Mouse (Mus musculus) gastrocnemius, adult 18-20 months (tissue): ENCODE measurements around the gene Ccdc126. TPM values are rescaled to one million over a fixed set of nuclear protein-coding genes. Genes with fewer than 3 reads are reported as not detected.

Source experiments
- DNase-seq: peaks from one replicate; pipeline ENCODE4 v3.0.0; 2021; ENCODE audit warnings: low spot score
- total RNA-seq, 2 experiments: library from RNA; stranded (reverse); gene quantifications; 2 replicates each; pipeline ENCODE4 v1.2.3; 2021

Gene Ccdc126
- total RNA-seq, 2 experiments from 2014 or later, result 1.8 to 2.3 TPM

- DNase-seq, result no peak
These were observed 24.8 kb downstream of the Ccdc126 start for GRCm38 (mm10) chr6:49343737-49344469.

DNA sequence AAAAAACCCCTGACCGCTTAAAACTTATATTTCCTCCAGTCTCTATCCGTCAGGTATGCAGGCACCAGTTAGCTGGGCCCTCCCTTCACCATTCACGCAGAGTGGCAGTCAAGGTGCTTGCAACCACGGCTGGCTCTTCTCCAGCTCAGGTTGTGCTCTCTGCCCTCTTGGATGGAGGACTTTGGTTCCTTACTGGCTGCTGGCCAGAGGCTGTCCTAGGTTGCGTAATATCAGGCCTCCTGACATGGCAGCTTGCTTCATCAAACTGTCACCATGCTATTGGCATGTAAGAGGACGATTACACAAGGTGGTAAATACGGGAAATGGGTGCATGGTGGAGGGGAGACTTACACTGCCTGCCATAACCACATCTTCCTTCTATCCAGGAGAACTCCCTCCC, 30.8 kb downstream of the Ccdc126 start:
- no peak for DNase-seq

DNA sequence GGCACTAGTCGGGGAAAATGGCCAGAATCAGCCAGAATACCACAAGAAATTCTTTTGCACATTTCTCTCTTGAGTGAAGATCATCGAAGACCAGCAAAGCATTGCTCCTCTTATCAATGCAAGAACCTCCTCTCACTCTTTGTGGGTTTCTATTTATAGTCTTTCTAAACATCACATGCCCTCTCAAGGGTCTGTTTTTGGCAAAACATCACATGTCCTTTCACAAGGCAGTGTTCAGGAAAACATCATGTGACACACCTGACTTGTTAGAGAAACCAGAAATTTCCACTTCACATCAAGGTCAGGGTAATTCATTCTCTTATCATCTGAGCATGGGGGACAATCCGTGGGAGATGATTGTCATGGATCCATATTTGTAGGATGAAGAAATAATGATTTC, 35.5 kb downstream of the Ccdc126 start:
- no peak for DNase-seq

DNA sequence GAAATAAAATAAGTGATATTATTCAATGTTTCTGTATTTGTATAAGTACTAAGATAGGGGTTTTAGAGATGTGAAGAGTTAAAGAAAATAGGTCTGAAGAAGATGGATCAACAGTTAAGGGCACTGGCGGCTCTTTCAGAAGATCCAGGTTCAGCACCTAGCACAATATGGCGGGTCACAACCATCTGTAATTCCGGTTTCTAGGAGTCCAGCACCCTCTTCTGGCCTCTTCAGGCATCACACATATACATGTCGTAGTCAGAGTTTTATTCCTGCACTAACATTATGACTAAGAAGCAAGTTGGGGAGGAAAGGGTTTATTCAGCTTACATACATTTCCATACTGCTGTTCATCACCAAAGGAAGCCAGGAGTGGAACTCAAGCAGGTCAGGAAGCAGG, 36.1 kb downstream of the Ccdc126 start:
- no peak for DNase-seq

- DNase-seq, result no peak
These were observed 41.3 kb downstream of the Ccdc126 start for GRCm38 (mm10) chr6:49360420-49360819.

- peak; percentile 81 for DNase-seq
These were observed 48.3 kb downstream of the Ccdc126 start, which contains the start of gene Fam221a for GRCm38 (mm10) chr6:49367159-49368054. TSS of gene Fam221a (plus strand) at chr6:49367739.

- DNase-seq, result no peak
These were observed 49.1 kb downstream of the Ccdc126 start for GRCm38 (mm10) chr6:49368212-49368611.

- no peak for DNase-seq
These were observed 53.6 kb downstream of the Ccdc126 start for GRCm38 (mm10) chr6:49372705-49373104.

DNA sequence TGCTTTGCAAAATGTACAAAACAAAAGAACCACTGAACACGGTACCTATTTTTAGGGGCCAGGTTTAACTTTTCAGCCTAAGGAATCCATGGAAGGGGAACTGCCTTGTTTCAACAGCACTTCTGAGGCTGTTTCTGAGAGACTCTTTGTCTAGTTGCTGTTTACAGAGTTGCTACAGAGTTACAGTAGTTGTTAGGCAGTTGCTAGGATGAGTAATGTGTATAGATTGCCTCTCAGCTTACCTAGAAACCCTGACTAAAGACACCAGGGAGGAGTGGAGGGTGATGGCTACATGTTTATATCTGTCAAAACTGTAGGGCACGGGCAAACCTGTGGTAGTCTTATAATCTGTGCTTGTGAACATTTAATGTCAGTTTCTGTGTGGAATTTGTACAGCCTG, 54.9 kb downstream of the Ccdc126 start:
- no peak for DNase-seq

- no peak for DNase-seq
These were observed 59.3 kb downstream of the Ccdc126 start for GRCm38 (mm10) chr6:49378328-49378727.

Other genes starting within 250 kb of the Ccdc126 start
- 10 to 100 TPM; 42.5 to 47.7 TPM for gene Malsu1, start 245.5 kb upstream of the Ccdc126 start, total RNA-seq
- under 1 TPM; 0.09 to 0.11 TPM for gene Igf2bp3, start 104.3 kb upstream of the Ccdc126 start, total RNA-seq
- gene Tra2a, start 55.2 kb upstream of the Ccdc126 start, total RNA-seq, result 10 to 100 TPM; 14.7 to 20.2 TPM
- gene Fam221a, start 48.5 kb downstream of the Ccdc126 start, total RNA-seq, result not detected
- not detected for gene Stk31, start 76.3 kb downstream of the Ccdc126 start, total RNA-seq